Mouse (Mus musculus): ENCODE measurements around the gene Tns3. TPM values are rescaled to one million over a fixed set of nuclear protein-coding genes. Genes with fewer than 3 reads are reported as not detected.

Gene Tns3
- polyA plus RNA-seq, 1 experiment = 45.7 TPM

- Histone ChIP-seq H3K4me1 (ENCODE audit: control insufficient read depth, insufficient read depth, low read length) (no peaks in the 10 kb centered on the region), H3K4me3 (ENCODE audit: low read depth, low read length) (no peak overlapping the region), H3K9ac (ENCODE audit: low read depth, poor library complexity, severe bottlenecking) (no peak overlapping the region), H3K27me3 (ENCODE audit: control insufficient read depth, insufficient read depth, low read length, poor library complexity, severe bottlenecking) (no peaks in the 10 kb centered on the region), H3K27ac (ENCODE audit: insufficient read depth, low read length) (no peak overlapping the region), H3K36me3 (ENCODE audit: control insufficient read depth, insufficient read depth, low read length, poor library complexity, severe bottlenecking) (peaks cover 24% of the 10 kb centered on the region), H3K9me3 (replicated peaks; ENCODE audit: control insufficient read depth, insufficient read depth, low read length, poor library complexity, severe bottlenecking) (no peaks in the 10 kb centered on the region)
- TF ChIP-seq POLR2A (IDR thresholded peaks at IDR 0.05; ENCODE audit: insufficient read depth, low read length) (no peak), CTCF (IDR thresholded peaks at IDR 0.05; ENCODE audit: low read depth, low read length) (no peak), EP300 (IDR thresholded peaks at IDR 0.05; ENCODE audit: insufficient read depth, low read depth, low read length) (no peak)
Observed at GRCm38 (mm10) chr11:8434366-8434765, 230.0 kb downstream of the Tns3 start.

- no peak overlapping the region for H3K27ac ChIP-seq (ENCODE audit: insufficient read depth, low read length)
- H3K9me3 ChIP-seq (replicated peaks; ENCODE audit: control insufficient read depth, insufficient read depth, low read length, poor library complexity, severe bottlenecking) = no peaks in the 10 kb centered on the region
- H3K36me3 ChIP-seq (ENCODE audit: control insufficient read depth, insufficient read depth, low read length, poor library complexity, severe bottlenecking) = peaks cover 22% of the 10 kb centered on the region
- TF ChIP-seq POLR2A (IDR thresholded peaks at IDR 0.05; ENCODE audit: insufficient read depth, low read length) (no peak), CTCF (IDR thresholded peaks at IDR 0.05; ENCODE audit: low read depth, low read length) (no peak)
- H3K4me3 ChIP-seq (ENCODE audit: low read depth, low read length) = no peak overlapping the region
- H3K9ac ChIP-seq (ENCODE audit: low read depth, poor library complexity, severe bottlenecking) = no peak overlapping the region
- H3K4me1 ChIP-seq (ENCODE audit: control insufficient read depth, insufficient read depth, low read length) = no peaks in the 10 kb centered on the region
- H3K27me3 ChIP-seq (ENCODE audit: control insufficient read depth, insufficient read depth, low read length, poor library complexity, severe bottlenecking) = no peaks in the 10 kb centered on the region
Observed at GRCm38 (mm10) chr11:8433443-8433842, 230.9 kb downstream of the Tns3 start.

GRCm38 (mm10) chr11:8432941-8433340 is 231.4 kb downstream of the Tns3 start:
- no peak overlapping the region for H3K4me3 ChIP-seq (ENCODE audit: low read depth, low read length)
- H3K9ac ChIP-seq (ENCODE audit: low read depth, poor library complexity, severe bottlenecking) = no peak overlapping the region
- TF ChIP-seq POLR2A (IDR thresholded peaks at IDR 0.05; ENCODE audit: insufficient read depth, low read length) (no peak), EP300 (IDR thresholded peaks at IDR 0.05; ENCODE audit: insufficient read depth, low read depth, low read length) (no peak), CTCF (IDR thresholded peaks at IDR 0.05; ENCODE audit: low read depth, low read length) (no peak)
- no peak overlapping the region for H3K27ac ChIP-seq (ENCODE audit: insufficient read depth, low read length)
- H3K27me3 ChIP-seq (ENCODE audit: control insufficient read depth, insufficient read depth, low read length, poor library complexity, severe bottlenecking) = no peaks in the 10 kb centered on the region
- no peaks in the 10 kb centered on the region for H3K4me1 ChIP-seq (ENCODE audit: control insufficient read depth, insufficient read depth, low read length)
- peaks cover 22% of the 10 kb centered on the region for H3K36me3 ChIP-seq (ENCODE audit: control insufficient read depth, insufficient read depth, low read length, poor library complexity, severe bottlenecking)
- H3K9me3 ChIP-seq (replicated peaks; ENCODE audit: control insufficient read depth, insufficient read depth, low read length, poor library complexity, severe bottlenecking) = no peaks in the 10 kb centered on the region

- Histone ChIP-seq H3K9ac (ENCODE audit: low read depth, poor library complexity, severe bottlenecking) (no peak overlapping the region), H3K27ac (ENCODE audit: insufficient read depth, low read length) (no peak overlapping the region), H3K9me3 (replicated peaks; ENCODE audit: control insufficient read depth, insufficient read depth, low read length, poor library complexity, severe bottlenecking) (no peaks in the 10 kb centered on the region), H3K27me3 (ENCODE audit: control insufficient read depth, insufficient read depth, low read length, poor library complexity, severe bottlenecking) (no peaks in the 10 kb centered on the region), H3K4me3 (ENCODE audit: low read depth, low read length) (no peak overlapping the region), H3K36me3 (ENCODE audit: control insufficient read depth, insufficient read depth, low read length, poor library complexity, severe bottlenecking) (no peaks in the 10 kb centered on the region), H3K4me1 (ENCODE audit: control insufficient read depth, insufficient read depth, low read length) (no peaks in the 10 kb centered on the region)
- TF ChIP-seq EP300 (IDR thresholded peaks at IDR 0.05; ENCODE audit: insufficient read depth, low read depth, low read length) (no peak), CTCF (IDR thresholded peaks at IDR 0.05; ENCODE audit: low read depth, low read length) (no peak), POLR2A (IDR thresholded peaks at IDR 0.05; ENCODE audit: insufficient read depth, low read length) (no peak)
Observed at GRCm38 (mm10) chr11:8427660-8428059, 236.7 kb downstream of the Tns3 start.

GRCm38 (mm10) chr11:8425226-8425570 is 239.1 kb downstream of the Tns3 start:
- Histone ChIP-seq H3K27ac (ENCODE audit: insufficient read depth, low read length) (no peak overlapping the region), H3K4me1 (ENCODE audit: control insufficient read depth, insufficient read depth, low read length) (no peaks in the 10 kb centered on the region), H3K27me3 (ENCODE audit: control insufficient read depth, insufficient read depth, low read length, poor library complexity, severe bottlenecking) (no peaks in the 10 kb centered on the region), H3K9me3 (replicated peaks; ENCODE audit: control insufficient read depth, insufficient read depth, low read length, poor library complexity, severe bottlenecking) (no peaks in the 10 kb centered on the region), H3K9ac (ENCODE audit: low read depth, poor library complexity, severe bottlenecking) (no peak overlapping the region), H3K36me3 (ENCODE audit: control insufficient read depth, insufficient read depth, low read length, poor library complexity, severe bottlenecking) (no peaks in the 10 kb centered on the region), H3K4me3 (ENCODE audit: low read depth, low read length) (no peak overlapping the region)
- TF ChIP-seq CTCF (IDR thresholded peaks at IDR 0.05; ENCODE audit: low read depth, low read length) (no peak), POLR2A (IDR thresholded peaks at IDR 0.05; ENCODE audit: insufficient read depth, low read length) (no peak), EP300 (IDR thresholded peaks at IDR 0.05; ENCODE audit: insufficient read depth, low read depth, low read length) (no peak)

DNA sequence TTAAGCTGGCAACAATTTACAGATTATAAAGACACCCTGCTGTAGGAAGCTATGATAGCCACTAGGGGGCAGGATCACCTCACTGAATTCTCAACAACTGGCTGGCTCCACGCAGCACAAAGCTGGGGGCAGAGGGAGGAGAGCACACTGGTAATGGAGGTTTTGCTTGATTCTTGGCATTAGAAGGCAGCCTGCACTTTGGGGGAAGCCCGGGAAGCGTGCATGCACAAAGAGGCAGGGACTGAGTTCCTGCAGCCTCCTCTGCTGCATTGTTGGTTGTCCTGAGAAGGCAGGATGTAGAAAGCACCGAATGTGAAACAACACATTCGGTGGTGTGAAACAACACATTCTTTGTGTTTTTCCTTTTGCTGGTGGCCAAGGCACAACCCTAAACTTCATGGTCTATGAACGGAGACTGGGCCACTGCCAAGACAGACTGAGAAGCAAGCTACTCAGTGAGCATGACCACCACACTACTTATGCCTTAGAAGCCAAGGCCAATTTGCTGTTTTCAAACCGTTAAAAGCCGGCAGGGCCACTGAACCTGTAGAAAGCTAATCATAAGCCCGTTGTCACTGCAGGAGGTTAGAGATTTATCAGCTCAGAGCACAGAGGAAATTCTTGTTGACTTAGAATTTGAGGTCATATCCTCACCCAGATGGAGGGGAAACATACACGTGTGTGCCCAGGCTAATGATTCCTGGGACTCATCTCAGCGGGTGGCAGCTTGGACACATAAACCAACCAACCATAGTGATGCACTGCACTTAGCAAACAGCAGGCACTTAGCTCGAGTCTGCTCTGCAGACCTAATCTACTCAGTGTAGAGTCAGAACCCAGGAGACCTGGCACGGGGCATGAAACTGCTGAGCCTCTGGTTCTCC is 239.8 kb downstream of the Tns3 start:
- H3K27me3 ChIP-seq (ENCODE audit: control insufficient read depth, insufficient read depth, low read length, poor library complexity, severe bottlenecking) = no peaks in the 10 kb centered on the region
- H3K9me3 ChIP-seq (replicated peaks; ENCODE audit: control insufficient read depth, insufficient read depth, low read length, poor library complexity, severe bottlenecking) = no peaks in the 10 kb centered on the region
- H3K27ac ChIP-seq (ENCODE audit: insufficient read depth, low read length) = no peak overlapping the region
- H3K4me1 ChIP-seq (ENCODE audit: control insufficient read depth, insufficient read depth, low read length) = no peaks in the 10 kb centered on the region
- no peak overlapping the region for H3K9ac ChIP-seq (ENCODE audit: low read depth, poor library complexity, severe bottlenecking)
- TF ChIP-seq EP300 (IDR thresholded peaks at IDR 0.05; ENCODE audit: insufficient read depth, low read depth, low read length) (no peak), CTCF (IDR thresholded peaks at IDR 0.05; ENCODE audit: low read depth, low read length) (peak; percentile 87)
- no peak overlapping the region for H3K4me3 ChIP-seq (ENCODE audit: low read depth, low read length)
- no peaks in the 10 kb centered on the region for H3K36me3 ChIP-seq (ENCODE audit: control insufficient read depth, insufficient read depth, low read length, poor library complexity, severe bottlenecking)
